8 mouse cellular contexts compared by ENCODE assay signal in the genomic region with DNA sequence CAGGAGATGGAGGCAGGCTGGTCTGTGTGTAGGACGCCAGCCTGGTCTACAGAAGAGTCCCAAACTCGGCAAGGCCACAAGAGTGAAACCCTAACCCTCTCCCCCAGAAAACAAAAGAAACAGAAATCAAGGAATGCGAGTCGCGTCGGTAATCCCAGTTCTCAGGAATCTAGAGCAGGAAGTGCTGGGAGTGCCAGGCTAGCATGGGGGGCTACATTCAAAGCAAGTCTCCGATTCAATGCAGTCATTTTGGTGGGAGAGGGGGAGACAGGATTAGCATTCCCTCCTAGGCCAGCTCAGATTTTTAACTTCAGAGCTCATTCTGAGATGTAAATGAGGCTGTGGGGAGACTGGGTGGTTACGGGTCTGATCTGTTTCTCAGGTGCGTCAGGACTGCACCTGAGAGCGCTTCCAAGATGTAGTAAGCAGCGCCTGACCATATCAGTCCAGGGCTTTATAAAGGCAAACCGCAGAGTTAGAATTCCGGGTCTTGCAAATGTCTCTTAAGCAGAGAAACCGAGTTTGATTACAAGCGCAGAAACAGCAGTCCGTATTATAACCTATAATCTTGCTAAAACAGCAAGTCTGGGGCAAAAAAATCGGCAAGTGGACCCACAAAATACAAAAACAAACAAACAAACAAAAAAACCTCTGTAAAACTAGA. TPM values are rescaled to one million over a fixed set of nuclear protein-coding genes. Genes with fewer than 3 reads are reported as not detected.
DNase-seq lines count a peak whose midpoint lies in the region; ATAC-seq lines count a peak whose summit lies in the region.

No protein-coding gene starts in this region.

- H3K9ac ChIP-seq in kidney, embryonic 14.5 days (ENCODE audit: low read depth, low read length) = peak overlapping the region; percentile 97
- H3K9ac ChIP-seq in midbrain, embryonic 13.5 days (replicated peaks) = peak overlapping the region; percentile 98

- no peaks in the 10 kb centered on the region for H3K9me3 ChIP-seq in kidney, embryonic 14.5 days (ENCODE audit: control insufficient read depth, low read length)
- H3K9me3 ChIP-seq in hindbrain, embryonic 10.5 days = no peaks in the 10 kb centered on the region
- no peaks in the 10 kb centered on the region for H3K9me3 ChIP-seq in midbrain, embryonic 13.5 days

- WGBS in kidney, embryonic 14.5 days = 1% methylated on average over 17 of the region's 17 CpGs
- WGBS in hindbrain, embryonic 10.5 days = 2% methylated on average over 17 of the region's 17 CpGs
- WGBS in midbrain, embryonic 13.5 days = 2% methylated on average over 17 of the region's 17 CpGs

- H3K4me2 ChIP-seq in kidney, embryonic 14.5 days (replicated peaks; ENCODE audit: low read depth, low read length) = peak overlapping the region; percentile 91
- peak overlapping the region; percentile 82 for H3K4me2 ChIP-seq in midbrain, embryonic 13.5 days (replicated peaks)

- peaks cover 27% of the 10 kb centered on the region for H3K36me3 ChIP-seq in kidney, embryonic 14.5 days (ENCODE audit: control insufficient read depth, insufficient read depth, low read length)
- peaks cover 43% of the 10 kb centered on the region for H3K36me3 ChIP-seq in hindbrain, embryonic 10.5 days
- peaks cover 18% of the 10 kb centered on the region for H3K36me3 ChIP-seq in midbrain, embryonic 13.5 days

- H3K4me3 ChIP-seq in kidney, embryonic 14.5 days (ENCODE audit: low read length) = peak overlapping the region; percentile 95
- H3K4me3 ChIP-seq in hindbrain, embryonic 10.5 days = peak overlapping the region; percentile 97
- peak overlapping the region; percentile 97 for H3K4me3 ChIP-seq in midbrain, embryonic 13.5 days (replicated peaks)

- no peak for DNase-seq in kidney, postnatal 25 days
- DNase-seq in adipocyte (ENCODE audit: low spot score) = peak; percentile 8
- peak; percentile 19 for DNase-seq in hindbrain, embryonic 10.5 days (ENCODE audit: low spot score)
- no peak for DNase-seq in right cerebral cortex, postnatal 25 days
- no peak for DNase-seq in ovary, postnatal 36 days (ENCODE audit: low spot score)

- no peaks in the 10 kb centered on the region for H3K27me3 ChIP-seq in kidney, embryonic 14.5 days (ENCODE audit: control insufficient read depth, insufficient read depth, low read length)
- H3K27me3 ChIP-seq in hindbrain, embryonic 10.5 days (ENCODE audit: insufficient read depth, poor library complexity, severe bottlenecking) = no peaks in the 10 kb centered on the region
- no peaks in the 10 kb centered on the region for H3K27me3 ChIP-seq in midbrain, embryonic 13.5 days

- no peak for ATAC-seq in kidney, embryonic 14.5 days (ENCODE audit: low FRiP score, low TSS enrichment)
- ATAC-seq in midbrain, embryonic 13.5 days = no peak
- no peak for ATAC-seq in CD4-positive, CD25-positive, alpha-beta regulatory T cell, adult 4 months

- peaks cover 21% of the 10 kb centered on the region for H3K4me1 ChIP-seq in kidney, embryonic 14.5 days (ENCODE audit: control insufficient read depth, insufficient read depth, low read length)
- peaks cover 68% of the 10 kb centered on the region for H3K4me1 ChIP-seq in hindbrain, embryonic 10.5 days (replicated peaks)
- H3K4me1 ChIP-seq in midbrain, embryonic 13.5 days (replicated peaks) = peaks cover 56% of the 10 kb centered on the region

- H3K27ac ChIP-seq in kidney, embryonic 14.5 days (ENCODE audit: low read depth, low read length) = no peak overlapping the region
- peak overlapping the region; percentile 96 for H3K27ac ChIP-seq in hindbrain, embryonic 10.5 days
- no peak overlapping the region for H3K27ac ChIP-seq in midbrain, embryonic 13.5 days

RNA-seq across cellular contexts. Expression of a gene that starts 0.9 kb away (rescaled TPM):
- 3.6 and 3.7 TPM in 2 replicates for polyA plus RNA-seq in kidney, embryonic 14.5 days (2014; fragmentation: Nextera tagmentation; extraction: Ambion mirVana)
- 3.2 and 4.0 TPM in 2 replicates for polyA plus RNA-seq in hindbrain, embryonic 10.5 days (2016; fragmentation: Nextera tagmentation; extraction: Ambion mirVana)
- polyA plus RNA-seq in midbrain, embryonic 13.5 days (2015; fragmentation: Nextera tagmentation; extraction: Ambion mirVana) = 5.2 and 5.3 TPM in 2 replicates
- polyA plus RNA-seq in CD4-positive, CD25-positive, alpha-beta regulatory T cell, adult 4 months (2017; shearing (Covaris generic)) = not detected

RNA-seq across cellular contexts. Expression of a gene that starts 1.1 kb away (rescaled TPM):
- 968 and 1,059 TPM in 2 replicates for polyA plus RNA-seq in kidney, embryonic 14.5 days (2014; fragmentation: Nextera tagmentation; extraction: Ambion mirVana)
- 921 and 1,059 TPM in 2 replicates for polyA plus RNA-seq in hindbrain, embryonic 10.5 days (2016; fragmentation: Nextera tagmentation; extraction: Ambion mirVana)
- polyA plus RNA-seq in midbrain, embryonic 13.5 days (2015; fragmentation: Nextera tagmentation; extraction: Ambion mirVana) = 1,057 and 1,066 TPM in 2 replicates
- polyA plus RNA-seq in CD4-positive, CD25-positive, alpha-beta regulatory T cell, adult 4 months (2017; shearing (Covaris generic)) = 1,000 to 10,000 TPM; 1,023 to 1,039 TPM

RNA-seq across cellular contexts. Expression of a gene that starts 1.4 kb away (rescaled TPM):
- 297 and 328 TPM in 2 replicates for polyA plus RNA-seq in kidney, embryonic 14.5 days (2014; fragmentation: Nextera tagmentation; extraction: Ambion mirVana)
- polyA plus RNA-seq in hindbrain, embryonic 10.5 days (2016; fragmentation: Nextera tagmentation; extraction: Ambion mirVana) = 312 and 362 TPM in 2 replicates
- polyA plus RNA-seq in midbrain, embryonic 13.5 days (2015; fragmentation: Nextera tagmentation; extraction: Ambion mirVana) = 161 and 180 TPM in 2 replicates
- polyA plus RNA-seq in CD4-positive, CD25-positive, alpha-beta regulatory T cell, adult 4 months (2017; shearing (Covaris generic)) = 10 to 100 TPM; 32.0 to 41.1 TPM

RNA-seq across cellular contexts. Expression of a gene that starts 19.5 kb away (rescaled TPM):
- 2.0 and 2.6 TPM in 2 replicates for polyA plus RNA-seq in kidney, embryonic 14.5 days (2014; fragmentation: Nextera tagmentation; extraction: Ambion mirVana)
- polyA plus RNA-seq in hindbrain, embryonic 10.5 days (2016; fragmentation: Nextera tagmentation; extraction: Ambion mirVana) = 2.8 and 4.7 TPM in 2 replicates
- 6.0 and 8.3 TPM in 2 replicates for polyA plus RNA-seq in midbrain, embryonic 13.5 days (2015; fragmentation: Nextera tagmentation; extraction: Ambion mirVana)
- under 1 TPM in 1 of 2 experiments, not detected in 1; 0.39 TPM for polyA plus RNA-seq in CD4-positive, CD25-positive, alpha-beta regulatory T cell, adult 4 months (2017; shearing (Covaris generic))

Comparison
In these comparisons a context has a peak if more than half of its experiments do, and no peak if none do; other contexts are left out.
1. DNase-seq: peak in adipocyte (single experiment) and hindbrain, embryonic 10.5 days (single experiment); none in kidney, postnatal 25 days (0 of 2), right cerebral cortex, postnatal 25 days (single experiment) and ovary, postnatal 36 days (single experiment).
2. Peak in every context shown above with its lines, with median percentiles within 50 percentile points of each other: H3K4me3 ChIP-seq.